Mouse (Mus musculus) hindbrain, postnatal 0 days (tissue): Measurements from ENCODE around the gene Lmo2. TPM values are rescaled to one million over a fixed set of nuclear protein-coding genes. Genes with fewer than 3 reads are reported as not detected.

ENCODE experiments used
- ATAC-seq: fragments of 200-750 bp; cut with Nextera tagmentation; 2 replicates; pipeline ENCODE4 v1.8.0; 2017; ENCODE audit warnings: mild to moderate bottlenecking, moderate TSS enrichment, moderate library complexity
- DNase-seq: peaks from one replicate; pipeline ENCODE4 v3.0.0-alpha.2; 2015; ENCODE audit warnings: low spot score
- H3K27ac ChIP-seq: fragments of 300-500 bp; sonication (generic); 2 replicates; pipeline ENCODE4 v1.5.1; 2014; ENCODE audit warnings: mild to moderate bottlenecking
- H3K27me3 ChIP-seq: fragments of 300-500 bp; sonication (generic); 2 replicates; pipeline ENCODE4 v1.6.1; 2014; ENCODE audit warnings: low read length, mixed read lengths; ENCODE audit not compliant: insufficient read depth
- H3K36me3 ChIP-seq: fragments of 300-500 bp; sonication (generic); 2 replicates; pipeline ENCODE4 v1.6.1; 2014; ENCODE audit warnings: low read length, mixed read lengths; ENCODE audit not compliant: insufficient read depth
- H3K4me1 ChIP-seq: fragments of 300-500 bp; sonication (generic); 2 replicates; pipeline ENCODE4 v1.6.1; 2014; ENCODE audit warnings: antibody characterized with exemption, low read length, mixed read lengths; ENCODE audit not compliant: insufficient read depth
- H3K4me2 ChIP-seq: fragments of 300-500 bp; sonication (generic); 2 replicates; pipeline ENCODE4 v1.6.1; 2014; ENCODE audit warnings: low read depth, mild to moderate bottlenecking, low read length, moderate library complexity, mixed read lengths
- H3K4me3 ChIP-seq: fragments of 300-500 bp; sonication (generic); 2 replicates; pipeline ENCODE4 v1.5.1; 2014; ENCODE audit warnings: low read length
- H3K9ac ChIP-seq: fragments of 300-500 bp; sonication (generic); replicated peaks from 2 replicates; pipeline ENCODE4 v1.6.1; 2014; ENCODE audit warnings: mild to moderate bottlenecking, low read length, moderate library complexity, mixed read lengths
- H3K9me3 ChIP-seq: fragments of 300-500 bp; sonication (generic); 2 replicates; pipeline ENCODE4 v1.6.1; 2016; ENCODE audit warnings: low read length, mixed read lengths
- CTCF ChIP-seq: IDR thresholded peaks from 2 replicates; pipeline ENCODE4 v1.5.1; 2016; ENCODE audit warnings: antibody characterized with exemption, control low read depth, low read depth
- WGBS: fragments of 180-500 bp; shearing (Covaris S2); extraction: QIAGEN DNeasy Blood & Tissue Kit; methylation state at CpG from one replicate; pipeline ENCODE4 v1.1.7; 2014; 5-methylcytosine and 5-hydroxymethylcytosine counted together
- polyA plus RNA-seq: library from polyadenylated mRNA; unstranded; fragments of >200 nt; fragmentation: Nextera tagmentation; extraction: Ambion mirVana; gene quantifications from 2 replicates; pipeline ENCODE4 v1.2.1, GENCODE M21; 2015
- total RNA-seq: library from RNA; depleted of rRNA; stranded (reverse); fragments of >200 nt; gene quantifications from 2 replicates; pipeline ENCODE4 v1.2.3, GENCODE M21; 2014; rRNA removed

The Lmo2 gene
- 25.7 and 28.0 TPM in 2 replicates for total RNA-seq
- polyA plus RNA-seq: 31.2 TPM in 2 replicates

GRCm38 (mm10) chr2:103957649-103958546 is at the start of gene Lmo2:
Gene Lmo2, plus strand, starts transcription at chr2:103957986.
- no peaks in the 10 kb centered on the region for H3K4me1 ChIP-seq
- no peak for ATAC-seq
- H3K27ac ChIP-seq: no peak within 1 kb of the TSS
- no peak for DNase-seq
- H3K4me3 ChIP-seq: no peak within 1 kb of the TSS
- no peaks in the 10 kb centered on the region for H3K9me3 ChIP-seq
- no peaks in the 10 kb centered on the region for H3K36me3 ChIP-seq
- no peak within 1 kb of the TSS for H3K9ac ChIP-seq
- WGBS: 76% methylated on average over 10 of the region's 10 CpGs
- H3K27me3 ChIP-seq: no peaks in the 10 kb centered on the region
- no peak within 1 kb of the TSS for H3K4me2 ChIP-seq
- no peak for TF ChIP-seq CTCF

DNA sequence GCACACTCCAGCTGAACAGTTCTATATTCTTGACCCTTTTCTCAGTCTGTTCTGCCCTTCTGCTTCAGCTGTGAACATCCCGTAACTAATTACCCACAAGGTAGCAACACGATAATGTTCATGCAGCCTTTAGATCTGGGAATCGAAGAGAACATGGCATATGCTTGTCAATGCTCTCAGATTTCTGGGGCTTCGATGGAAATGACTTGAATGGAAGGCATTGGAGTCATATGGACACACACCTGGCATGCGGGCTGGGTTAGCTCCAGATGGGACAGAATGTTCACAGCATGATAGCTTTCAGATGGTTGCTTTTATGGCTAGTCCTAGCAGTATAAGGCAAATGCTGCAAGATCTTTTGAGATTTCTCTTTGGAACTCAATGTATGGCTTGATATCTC is 47.2 kb upstream of the Lmo2 start:
- Histone ChIP-seq H3K4me2 (no peak overlapping the region), H3K9me3 (no peaks in the 10 kb centered on the region), H3K4me1 (no peaks in the 10 kb centered on the region), H3K27ac (no peak overlapping the region), H3K9ac (no peak overlapping the region), H3K27me3 (no peaks in the 10 kb centered on the region), H3K4me3 (no peak overlapping the region), H3K36me3 (no peaks in the 10 kb centered on the region)
- peak; percentile 36 for ATAC-seq
- TF ChIP-seq CTCF: no peak
- DNase-seq: peak; percentile 57
- 63% methylated on average over 5 of the region's 5 CpGs for WGBS

GRCm38 (mm10) chr2:103912481-103913251 is 45.1 kb upstream of the Lmo2 start:
- ATAC-seq (peak; percentile 48), DNase-seq (peak; percentile 63)
- Histone ChIP-seq H3K27ac (peak overlapping the region; percentile 6; the same call in 1 of the 2 replicates), H3K36me3 (no peaks in the 10 kb centered on the region), H3K4me1 (no peaks in the 10 kb centered on the region), H3K4me3 (no peak overlapping the region), H3K27me3 (no peaks in the 10 kb centered on the region), H3K9ac (no peak overlapping the region), H3K4me2 (no peak overlapping the region), H3K9me3 (no peaks in the 10 kb centered on the region)
- 67% methylated on average over 16 of the region's 16 CpGs for WGBS
- no peak for TF ChIP-seq CTCF

DNA sequence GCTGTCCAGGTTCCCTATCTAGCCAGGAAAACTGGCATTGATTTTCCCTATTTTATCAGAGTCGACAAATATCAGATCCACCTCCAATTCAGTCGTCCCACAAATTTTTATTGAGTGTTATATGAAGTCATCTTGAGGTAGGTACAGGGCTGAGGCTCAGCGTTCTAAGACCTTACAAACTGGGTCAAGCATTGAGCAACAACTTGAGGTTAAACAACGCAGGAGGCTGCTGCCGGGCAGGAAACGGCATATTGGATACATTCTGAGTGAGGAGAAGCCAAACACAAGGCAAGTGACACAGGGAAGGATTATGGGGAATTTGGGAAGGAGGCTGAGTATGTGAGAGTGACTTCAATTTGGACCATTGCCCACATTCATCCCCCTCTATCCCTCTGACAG is 44.5 kb upstream of the Lmo2 start:
- no peak for TF ChIP-seq CTCF
- DNase-seq (peak; percentile 24), ATAC-seq (no peak)
- no peaks in the 10 kb centered on the region for H3K4me1 ChIP-seq
- H3K9me3 ChIP-seq: no peaks in the 10 kb centered on the region
- WGBS: 65% methylated on average over 6 of the region's 6 CpGs
- H3K27ac ChIP-seq: peak overlapping the region; percentile 6; the same call in 1 of the 2 replicates
- no peak overlapping the region for H3K4me3 ChIP-seq
- H3K27me3 ChIP-seq: no peaks in the 10 kb centered on the region
- H3K36me3 ChIP-seq: no peaks in the 10 kb centered on the region
- H3K4me2 ChIP-seq: no peak overlapping the region
- no peak overlapping the region for H3K9ac ChIP-seq

GRCm38 (mm10) chr2:103916069-103916468 is 41.7 kb upstream of the Lmo2 start:
- no peaks in the 10 kb centered on the region for H3K27me3 ChIP-seq
- no peaks in the 10 kb centered on the region for H3K4me1 ChIP-seq
- no peaks in the 10 kb centered on the region for H3K36me3 ChIP-seq
- WGBS: 92% methylated on average over 5 of the region's 5 CpGs
- no peaks in the 10 kb centered on the region for H3K9me3 ChIP-seq
- no peak for TF ChIP-seq CTCF
- ATAC-seq (no peak), DNase-seq (no peak)
- H3K9ac ChIP-seq: no peak overlapping the region
- no peak overlapping the region for H3K27ac ChIP-seq
- H3K4me2 ChIP-seq: no peak overlapping the region
- no peak overlapping the region for H3K4me3 ChIP-seq

DNA sequence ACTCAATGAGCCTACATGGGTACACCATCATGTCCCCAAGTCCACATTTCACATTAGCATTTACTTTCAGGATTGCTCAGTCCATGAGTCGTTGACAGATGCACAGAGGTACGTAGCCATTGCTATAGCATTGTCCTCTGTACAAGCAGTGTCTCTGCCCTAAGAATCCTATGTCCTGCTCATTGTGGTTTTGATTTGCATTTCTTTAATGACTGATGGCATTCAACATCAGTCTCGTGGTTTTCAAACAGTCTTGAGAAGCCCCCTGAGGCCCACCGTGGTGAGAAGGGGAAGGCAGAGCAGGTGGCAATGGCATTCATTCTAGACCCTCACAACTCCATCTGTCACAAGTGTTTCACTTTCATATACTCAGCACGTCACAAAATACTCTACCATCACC is 40.4 kb upstream of the Lmo2 start:
- Histone ChIP-seq H3K36me3 (no peaks in the 10 kb centered on the region), H3K9ac (no peak overlapping the region), H3K27ac (no peak overlapping the region), H3K4me2 (no peak overlapping the region), H3K4me3 (no peak overlapping the region), H3K27me3 (no peaks in the 10 kb centered on the region), H3K9me3 (no peaks in the 10 kb centered on the region), H3K4me1 (no peaks in the 10 kb centered on the region)
- TF ChIP-seq CTCF: no peak
- DNase-seq (no peak), ATAC-seq (no peak)
- WGBS: 68% methylated on average over 5 of the region's 5 CpGs

DNA sequence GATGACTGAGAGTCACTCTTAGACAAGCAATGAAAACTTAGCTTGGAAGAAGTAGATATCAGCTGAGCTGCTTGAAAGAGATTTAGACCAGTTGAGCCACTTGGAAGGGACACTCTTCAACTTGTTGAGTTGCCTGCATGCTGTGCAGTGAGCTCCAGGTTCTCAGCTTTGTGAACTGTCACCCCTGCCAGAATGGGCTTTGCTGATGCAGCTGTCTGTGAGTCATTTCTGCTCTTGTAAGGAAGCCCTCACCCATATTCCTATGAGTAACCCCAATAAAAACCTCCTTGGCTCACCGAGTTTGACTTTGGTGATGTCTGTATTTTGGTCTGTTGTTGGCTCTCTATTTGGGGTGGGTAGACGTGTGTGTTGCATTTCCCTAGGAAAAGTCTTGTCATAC is 39.4 kb upstream of the Lmo2 start:
- 84% methylated on average over 2 of the region's 2 CpGs for WGBS
- no peak for ATAC-seq
- no peak for TF ChIP-seq CTCF

More for the DNA sequence above, 39.4 kb upstream of the Lmo2 start:
- Histone ChIP-seq H3K9me3 (no peaks in the 10 kb centered on the region), H3K27ac (no peak overlapping the region), H3K9ac (no peak overlapping the region), H3K27me3 (no peaks in the 10 kb centered on the region), H3K4me1 (no peaks in the 10 kb centered on the region), H3K4me3 (no peak overlapping the region), H3K4me2 (no peak overlapping the region), H3K36me3 (no peaks in the 10 kb centered on the region)
- no peak for DNase-seq
